Mouse (Mus musculus): ENCODE measurements around the gene Metap1.
"Not testable (repeated sequence)": the region's sequence is repeated elsewhere in the genome, so short reads cannot be mapped to it uniquely, and the experiment has no call there.

Gene Metap1

GRCm38 (mm10) chr3:138503754-138504153, 14.4 kb upstream of the Metap1 start:
- no peak for DNase-seq (ENCODE audit: extremely low spot score, low read depth, low spot score)

GRCm38 (mm10) chr3:138499854-138500740, 10.8 kb upstream of the Metap1 start:
- no peak for DNase-seq (ENCODE audit: extremely low spot score, low read depth, low spot score)

DNA sequence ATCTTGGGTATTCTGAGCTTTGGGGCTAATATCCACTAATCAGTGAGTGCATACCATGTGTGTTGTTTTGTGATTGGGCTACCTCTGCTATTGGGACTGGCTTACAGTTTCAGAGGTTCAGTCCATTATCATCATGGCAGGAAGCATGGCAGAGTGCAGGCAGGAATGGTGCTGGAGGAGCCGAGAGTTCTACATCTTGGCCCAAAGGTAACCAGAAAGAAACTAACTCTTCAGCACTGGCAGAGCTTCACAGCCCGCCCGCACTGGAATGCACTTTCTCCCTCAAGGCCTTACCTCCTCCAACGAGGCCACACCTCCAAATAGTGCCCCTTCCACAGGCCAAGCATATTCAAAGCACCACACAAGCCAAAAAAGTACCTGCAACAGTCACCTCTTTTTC, 9.4 kb upstream of the Metap1 start:
- DNase-seq (ENCODE audit: extremely low spot score, low read depth, low spot score), result no peak

DNA sequence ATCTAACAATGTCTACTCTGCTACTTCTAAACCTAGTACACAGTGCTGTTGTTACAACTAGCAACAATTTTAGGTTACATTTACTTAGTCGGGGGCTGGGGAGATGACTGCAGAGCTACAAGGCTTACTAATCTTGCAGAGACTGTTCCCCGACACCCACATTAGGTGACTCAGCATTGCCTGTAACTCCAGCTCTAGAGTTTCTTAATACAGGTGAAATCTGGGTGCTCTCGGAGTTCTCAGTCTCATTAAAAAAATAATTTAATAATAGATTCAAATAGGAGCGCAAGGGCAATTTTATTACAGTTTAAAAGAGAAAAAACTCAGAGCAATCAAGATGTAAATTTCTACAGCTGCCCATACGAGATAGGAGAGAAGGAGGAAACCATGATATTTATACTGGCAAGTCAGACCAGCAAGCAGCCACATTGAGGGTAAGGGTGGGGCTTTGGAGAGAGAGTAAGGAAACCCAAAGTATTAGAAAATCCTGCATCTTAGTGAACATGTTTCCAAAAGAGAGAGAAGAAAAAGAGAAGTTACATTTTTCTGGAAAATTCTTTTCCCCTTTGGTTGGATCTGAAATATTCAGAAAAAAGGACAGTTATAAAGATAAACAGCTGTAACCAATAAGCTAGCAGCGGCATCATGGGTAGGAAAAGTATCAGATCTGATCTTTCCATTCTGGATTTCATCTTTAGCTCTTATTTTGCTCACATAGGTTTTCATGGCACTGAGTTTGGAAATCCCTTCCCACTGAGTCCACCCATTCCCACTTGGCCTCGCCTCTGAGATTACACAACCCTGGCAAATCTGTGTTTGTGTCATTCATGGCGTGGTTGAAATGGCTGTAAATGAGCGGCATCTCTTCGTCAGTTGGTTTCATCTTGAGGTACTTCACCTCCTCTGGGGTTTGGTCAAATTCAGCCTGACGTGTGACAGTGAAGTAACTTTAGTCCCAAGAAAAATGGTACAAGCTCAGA, 6.1 kb upstream of the Metap1 start:
- DNase-seq (ENCODE audit: extremely low spot score, low read depth, low spot score), result no peak

DNA sequence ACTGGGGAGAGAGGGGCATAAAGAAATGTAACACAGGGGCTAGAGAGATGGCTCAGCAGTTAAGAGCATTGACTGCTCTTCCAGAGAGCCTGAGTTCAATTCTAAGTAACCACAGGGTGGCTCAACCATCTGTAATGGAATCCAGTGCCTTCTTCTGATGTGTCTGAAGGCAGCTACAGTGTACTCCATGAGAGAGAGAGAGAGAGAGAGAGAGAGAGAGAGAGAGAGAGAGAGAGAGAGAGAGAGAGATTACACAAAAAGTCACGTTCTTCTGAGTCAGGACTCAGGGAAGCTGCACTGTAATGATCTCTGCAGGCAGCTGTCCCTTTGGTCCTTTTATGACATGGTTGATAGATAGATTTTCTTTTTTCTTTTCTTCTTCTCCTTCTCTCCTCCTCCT, 5.2 kb upstream of the Metap1 start:
- no peak for DNase-seq (ENCODE audit: extremely low spot score, low read depth, low spot score)

DNA sequence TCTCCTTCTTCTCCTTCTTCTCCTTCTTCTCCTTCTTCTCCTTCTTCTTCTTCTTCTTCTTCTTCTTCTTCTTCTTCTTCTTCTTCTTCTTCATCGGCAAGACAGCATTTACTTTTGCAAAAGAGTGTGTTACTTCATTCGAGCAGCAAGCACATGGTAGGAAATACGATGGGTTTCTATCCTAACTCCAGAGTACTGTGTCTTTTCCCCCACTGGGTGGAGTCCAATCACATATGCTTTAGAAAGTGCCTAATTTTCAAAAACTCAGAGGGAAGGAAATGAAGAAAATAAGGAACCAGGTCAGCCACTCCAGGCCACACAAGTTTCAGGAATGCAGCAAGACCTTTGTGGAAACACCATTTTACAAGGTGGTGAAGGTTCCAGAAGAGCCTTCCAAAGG, 4.4 kb upstream of the Metap1 start:
- DNase-seq (ENCODE audit: extremely low spot score, low read depth, low spot score), result no peak

GRCm38 (mm10) chr3:138490034-138490337, 671 bp upstream of the Metap1 start:
- no peak for DNase-seq (ENCODE audit: extremely low spot score, low read depth, low spot score)

DNA sequence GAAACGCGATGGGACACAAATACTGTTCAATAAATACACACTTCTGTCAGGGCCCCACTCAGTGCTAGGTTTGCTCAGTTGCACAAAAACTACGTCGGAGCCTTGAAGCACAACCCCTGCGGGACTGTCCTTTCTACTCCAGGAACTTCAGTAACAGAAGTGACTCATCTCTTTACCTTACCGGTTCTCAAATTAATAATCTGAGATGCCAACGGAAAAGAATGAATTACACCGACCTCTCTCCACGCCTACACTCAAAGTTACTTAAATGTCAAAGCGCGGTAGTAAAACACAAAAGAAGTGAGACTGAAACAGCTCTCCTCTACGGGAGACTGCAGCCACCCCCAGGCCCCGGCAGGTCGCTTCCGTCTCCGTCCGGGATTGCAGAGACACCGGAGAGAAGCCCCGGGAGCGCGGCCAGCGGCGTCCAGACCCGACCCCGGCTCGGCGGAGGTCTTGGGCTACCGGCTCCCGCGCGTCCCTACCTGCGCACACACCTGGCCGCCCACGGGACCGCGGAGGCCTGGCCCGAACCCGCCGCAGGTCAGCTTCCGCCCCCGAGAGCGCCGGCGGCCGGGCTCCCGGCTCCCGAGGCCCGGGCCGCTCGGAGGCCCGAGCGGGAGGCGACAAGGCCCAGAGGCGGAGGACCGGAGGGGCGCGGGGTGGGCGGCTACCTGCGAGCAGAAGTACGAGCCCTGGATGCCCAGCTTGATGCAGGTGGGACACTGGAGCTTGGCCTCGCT, 560 bp downstream of the Metap1 start:
- no peak for DNase-seq (ENCODE audit: extremely low spot score, low read depth, low spot score)

DNA sequence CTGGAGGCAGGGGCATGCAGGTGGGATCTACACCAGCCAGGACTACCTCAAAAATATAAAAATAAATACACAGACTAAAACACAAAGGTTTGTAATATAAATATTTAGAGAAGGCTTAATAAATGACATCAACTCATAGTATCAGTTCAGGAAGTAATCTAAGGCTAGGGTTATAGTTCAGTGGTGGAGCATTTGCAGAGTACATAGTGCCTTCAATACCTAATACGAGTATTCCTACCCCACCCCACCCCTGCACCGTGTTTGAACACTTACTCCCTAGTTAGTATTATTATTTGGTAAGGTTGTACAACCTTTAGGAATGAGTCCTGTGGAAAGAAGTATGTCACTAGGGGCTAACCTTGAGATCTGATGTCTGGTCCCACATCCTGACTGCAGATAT, 6.1 kb downstream of the Metap1 start:
- no peak for DNase-seq (ENCODE audit: extremely low spot score, low read depth, low spot score)

DNA sequence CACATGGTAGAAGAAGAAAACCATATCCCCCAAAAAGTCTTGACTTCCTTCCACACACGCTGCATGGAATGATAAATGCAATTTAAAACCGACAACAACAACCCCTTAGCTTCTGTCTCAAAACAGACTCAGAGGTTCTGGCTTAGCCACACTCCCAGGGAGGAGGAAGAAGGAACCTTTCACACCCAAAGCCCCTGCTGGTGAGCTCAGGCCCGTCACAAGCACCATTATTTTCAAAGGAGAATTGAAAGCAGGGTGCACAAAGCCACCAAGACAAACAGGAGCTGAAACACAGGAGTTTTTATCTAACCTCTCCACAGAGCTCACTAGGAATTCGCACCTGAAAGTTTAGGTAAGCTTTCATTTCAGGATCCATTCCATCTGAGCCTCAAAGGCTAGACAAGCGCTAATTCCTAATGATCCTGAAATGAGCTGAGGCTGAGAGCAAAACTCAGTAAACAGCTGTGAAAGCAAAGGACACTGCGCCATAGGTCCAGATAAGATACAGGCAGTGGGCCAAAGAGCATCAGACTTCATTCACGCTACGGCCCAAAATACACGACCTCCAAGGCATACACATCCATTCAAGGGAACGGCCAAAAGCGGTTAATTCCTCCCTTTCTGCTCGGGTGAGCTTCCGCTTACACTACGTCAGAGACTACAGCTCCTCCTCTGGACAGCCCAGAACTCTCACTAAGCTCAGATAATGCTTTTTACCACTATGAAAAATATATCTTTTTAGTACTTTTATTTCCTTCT, 7.6 kb downstream of the Metap1 start:
- DNase-seq (ENCODE audit: extremely low spot score, low read depth, low spot score), result no peak

DNA sequence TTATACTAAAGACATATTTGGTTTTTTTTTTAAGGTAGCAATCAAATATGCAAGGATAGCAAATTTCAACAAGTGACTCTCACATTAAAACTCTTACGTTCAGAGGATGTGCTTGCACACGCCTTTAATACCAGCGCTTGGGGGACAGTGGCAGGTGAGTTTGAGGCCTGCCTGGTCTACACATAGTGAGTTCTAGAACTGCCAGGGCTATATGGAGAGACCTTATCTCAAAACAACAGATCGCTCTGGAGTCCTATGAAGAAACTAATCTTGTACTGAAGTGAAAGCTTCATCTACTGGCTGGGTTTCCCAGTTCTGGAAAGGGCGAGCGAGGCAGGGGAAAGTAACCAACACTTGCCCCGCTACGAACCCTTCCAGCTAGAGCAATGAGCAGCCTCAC, 9.8 kb downstream of the Metap1 start:
- DNase-seq (ENCODE audit: extremely low spot score, low read depth, low spot score), result no peak

DNA sequence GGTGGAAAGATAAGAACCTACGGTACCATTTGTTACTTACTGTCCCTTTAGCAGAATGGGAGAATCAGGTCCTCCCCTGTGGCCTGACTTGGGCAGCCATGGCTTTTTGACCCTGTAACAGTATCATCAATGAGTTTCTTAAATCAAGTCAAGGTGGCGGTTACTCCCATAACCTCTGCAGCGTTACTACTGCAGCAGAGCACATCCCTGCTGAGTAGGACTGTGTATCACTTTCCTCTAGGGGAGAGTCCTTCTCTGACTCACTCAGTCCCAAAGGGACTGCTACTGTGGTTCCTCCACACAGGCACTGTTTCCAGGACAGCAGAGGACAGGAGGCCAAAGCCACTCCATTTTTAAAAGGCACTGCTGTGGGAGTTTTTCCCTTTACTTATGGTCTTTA, 18.2 kb downstream of the Metap1 start:
- DNase-seq (ENCODE audit: extremely low spot score, low read depth, low spot score), result no peak

DNA sequence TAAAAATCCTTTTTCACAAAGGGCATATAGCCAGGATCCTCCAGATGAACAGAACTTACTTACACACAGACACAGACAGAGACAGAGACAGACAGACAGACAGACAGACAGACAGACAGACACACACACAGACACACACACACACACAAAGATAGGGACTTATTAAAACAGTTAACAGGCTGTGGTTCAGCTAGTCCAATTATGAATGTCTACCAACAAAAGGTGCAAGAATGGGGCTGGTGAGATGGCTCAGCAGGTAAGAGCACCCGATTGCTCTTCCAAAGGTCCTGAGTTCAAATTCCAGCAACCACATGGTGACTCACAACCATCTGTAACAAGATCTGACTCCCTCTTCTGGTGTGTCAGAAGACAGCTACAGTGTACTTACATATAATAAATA, 22.7 kb downstream of the Metap1 start:
- DNase-seq (ENCODE audit: extremely low spot score, low read depth, low spot score), result not testable (repeated sequence)

- DNase-seq (ENCODE audit: extremely low spot score, low read depth, low spot score), result no peak
These were observed 24.7 kb downstream of the Metap1 start for GRCm38 (mm10) chr3:138464573-138465147.

GRCm38 (mm10) chr3:138463807-138464206, 25.5 kb downstream of the Metap1 start:
- no peak for DNase-seq (ENCODE audit: extremely low spot score, low read depth, low spot score)

DNA sequence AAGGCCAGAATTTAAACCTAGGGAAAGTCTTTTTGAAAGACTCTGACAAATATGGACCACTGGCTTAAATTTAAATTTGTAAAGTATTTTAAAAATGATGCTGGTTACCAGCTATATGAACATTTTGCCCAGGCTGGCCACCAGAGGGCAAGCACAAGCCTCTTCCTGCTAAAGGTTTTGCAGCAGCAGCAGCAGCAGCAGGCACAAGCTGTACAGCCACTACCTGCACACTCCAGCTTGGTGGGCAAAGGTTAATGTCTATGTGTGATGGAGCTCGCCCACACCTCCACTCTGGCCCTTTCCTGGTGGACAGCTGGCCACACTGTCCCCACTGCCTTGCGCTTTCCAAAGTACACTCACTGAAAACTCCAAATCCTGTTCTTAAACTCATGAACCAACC, 26.2 kb downstream of the Metap1 start:
- no peak for DNase-seq (ENCODE audit: extremely low spot score, low read depth, low spot score)

DNA sequence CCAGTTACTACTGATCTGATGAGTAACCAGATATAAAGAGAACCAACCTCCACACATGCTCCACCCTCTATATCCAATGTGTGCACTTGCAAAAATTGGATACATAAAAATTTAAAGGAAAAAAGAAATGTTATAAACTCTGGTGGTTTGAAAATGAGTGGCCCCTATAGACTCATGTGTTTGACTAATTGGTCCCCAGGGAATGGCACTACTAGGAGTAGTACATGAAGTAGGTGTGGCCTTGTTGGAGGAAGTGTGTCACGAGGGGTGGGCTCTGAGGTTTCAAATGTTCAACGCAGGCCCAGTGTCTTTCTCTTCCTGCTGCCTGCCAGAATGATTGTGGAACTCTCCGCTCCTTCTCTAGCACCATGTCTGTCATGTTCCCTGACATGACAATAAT, 27.5 kb downstream of the Metap1 start:
- no peak for DNase-seq (ENCODE audit: extremely low spot score, low read depth, low spot score)

GRCm38 (mm10) chr3:138460260-138460659, 29.1 kb downstream of the Metap1 start:
- DNase-seq (ENCODE audit: extremely low spot score, low read depth, low spot score), result no peak

DNA sequence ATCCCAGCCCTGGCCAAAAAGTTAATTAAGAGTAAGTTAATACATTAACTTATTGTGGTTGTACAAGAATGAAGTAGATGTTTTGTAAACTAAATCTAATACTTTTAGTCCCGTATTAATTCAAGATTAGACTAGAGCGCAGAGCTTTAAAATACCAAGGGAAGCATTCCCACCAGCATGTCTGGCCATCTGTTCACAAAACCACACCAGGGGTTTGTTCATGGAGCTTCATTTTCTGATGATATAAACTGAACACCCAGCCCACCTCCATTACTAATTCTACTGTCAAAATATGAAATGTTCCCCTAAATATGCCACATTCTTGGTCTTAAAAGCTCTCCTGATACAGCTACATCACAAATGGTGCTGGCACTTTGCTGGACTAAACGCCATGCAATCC, 30.9 kb downstream of the Metap1 start:
- no peak for DNase-seq (ENCODE audit: extremely low spot score, low read depth, low spot score)

DNA sequence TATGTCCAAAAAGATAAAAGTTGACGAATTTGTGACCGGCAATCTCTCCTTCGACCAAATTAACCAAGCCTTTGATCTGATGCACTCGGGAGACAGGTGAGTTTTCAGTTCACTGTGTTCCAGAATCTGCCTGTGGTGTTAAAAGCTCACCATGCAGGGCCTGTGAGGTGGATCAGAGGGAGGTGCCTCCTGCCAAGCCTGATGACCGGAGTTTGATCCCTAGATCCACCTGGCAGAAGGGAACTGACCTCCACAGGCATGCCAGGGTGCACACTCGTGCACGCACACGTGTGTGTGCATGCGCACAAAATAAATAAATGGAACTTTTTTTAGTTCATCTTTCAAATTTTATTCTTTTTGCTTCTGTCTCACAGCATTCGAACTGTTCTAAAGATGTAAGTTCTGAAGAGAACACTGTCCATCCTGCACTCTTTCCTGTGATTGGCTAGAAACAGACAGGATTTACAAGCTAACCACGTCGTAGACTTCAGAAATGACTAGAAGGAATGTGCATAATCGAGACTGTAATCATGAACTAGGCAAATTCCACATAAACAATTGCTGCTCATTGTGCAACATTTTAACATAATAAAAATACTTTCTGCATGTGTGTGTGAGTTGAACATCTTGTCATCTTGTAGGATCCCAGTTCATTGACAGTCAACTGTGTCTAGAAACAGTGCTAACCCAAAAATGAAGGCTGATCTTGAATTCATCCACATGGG, 34.4 kb downstream of the Metap1 start:
- no peak for DNase-seq (ENCODE audit: extremely low spot score, low read depth, low spot score)
